Mouse (Mus musculus): ENCODE measurements at regions not wholly inside any gene's neighbourhood (a gene's known extent, or its start where the extent isn't known, plus 50 kb on each side); places are given as distances from the start of the nearest gene placed in this dataset.

- TF ChIP-seq USF2 (conservative IDR thresholded peaks at IDR 0.05; ENCODE audit: low read depth, low read length) (no peak), CHD2 (IDR thresholded peaks at IDR 0.05; ENCODE audit: low read length) (no peak), POLR2A (IDR thresholded peaks at IDR 0.05; ENCODE audit: low read depth, low read length) (no peak), RCOR1 (conservative IDR thresholded peaks at IDR 0.05; ENCODE audit: low read depth, low read length) (no peak)
These were observed 81.5 kb upstream of the Olfm4 start for GRCm38 (mm10) chr14:79902355-79902754.

Measured in CH12.LX (cell line).